Mouse (Mus musculus): ENCODE results near the gene Olfr263. TPM values are rescaled to one million over a fixed set of nuclear protein-coding genes. Genes with fewer than 3 reads are reported as not detected.
A peak's percentile ranks its signal among the peaks of the same experiment; 100 is the strongest.

Olfr263 gene
- polyA plus RNA-seq, 2 experiments: not detected

GRCm38 (mm10) chr13:21142421-21142820 lies 13.0 kb downstream of the Olfr263 start:
- WGBS: 43% methylated on average over 8 of the region's 8 CpGs
- DNase-seq (ENCODE audit: low spot score): no peak
- H3K27me3 ChIP-seq (ENCODE audit: control insufficient read depth, insufficient read depth, low read length): no peaks in the 10 kb centered on the region
- no peak overlapping the region for H3K9ac ChIP-seq (ENCODE audit: low read depth, low read length, severe bottlenecking)
- no peaks in the 10 kb centered on the region for H3K4me1 ChIP-seq (ENCODE audit: control insufficient read depth, insufficient read depth, low read length)
- no peak overlapping the region for H3K4me3 ChIP-seq (replicated peaks; ENCODE audit: low read length)
- no peak overlapping the region for H3K4me2 ChIP-seq (replicated peaks; ENCODE audit: low read depth, low read length, severe bottlenecking)
- H3K27ac ChIP-seq (replicated peaks; ENCODE audit: low read depth, low read length): no peak overlapping the region
- H3K36me3 ChIP-seq (ENCODE audit: control insufficient read depth, insufficient read depth, low read length): no peaks in the 10 kb centered on the region
- no peak for TF ChIP-seq POLR2A (IDR thresholded peaks at IDR 0.05; ENCODE audit: borderline replicate concordance, extremely low read depth, insufficient read depth, insufficient read length)
- ATAC-seq (ENCODE audit: low FRiP score, low read depth): no peak
- H3K9me3 ChIP-seq (ENCODE audit: control insufficient read depth, low read length): no peaks in the 10 kb centered on the region

- Histone ChIP-seq H3K27ac (replicated peaks; ENCODE audit: low read depth, low read length) (no peak within 1 kb of the TSS), H3K36me3 (ENCODE audit: control insufficient read depth, insufficient read depth, low read length) (no peaks in the 10 kb centered on the region), H3K27me3 (ENCODE audit: control insufficient read depth, insufficient read depth, low read length) (no peaks in the 10 kb centered on the region), H3K4me1 (ENCODE audit: control insufficient read depth, insufficient read depth, low read length) (no peaks in the 10 kb centered on the region), H3K4me3 (replicated peaks; ENCODE audit: low read length) (no peak within 1 kb of the TSS), H3K4me2 (replicated peaks; ENCODE audit: low read depth, low read length, severe bottlenecking) (no peak within 1 kb of the TSS), H3K9me3 (ENCODE audit: control insufficient read depth, low read length) (no peaks in the 10 kb centered on the region), H3K9ac (ENCODE audit: low read depth, low read length, severe bottlenecking) (no peak within 1 kb of the TSS)
- TF ChIP-seq POLR2A (IDR thresholded peaks at IDR 0.05; ENCODE audit: borderline replicate concordance, extremely low read depth, insufficient read depth, insufficient read length): no peak
- no peak for DNase-seq (ENCODE audit: low spot score)
- ATAC-seq (ENCODE audit: low FRiP score, low read depth): no peak
- WGBS: 69% methylated on average over 4 of the region's 4 CpGs
Measured at GRCm38 (mm10) chr13:21145767-21146166, 16.3 kb downstream of the Olfr263 start, which contains the start of gene Olfr1368. TSS of gene Olfr1368 (minus strand) at chr13:21145867.

GRCm38 (mm10) chr13:21155888-21156287 lies 26.4 kb downstream of the Olfr263 start:
- no peak for TF ChIP-seq POLR2A (IDR thresholded peaks at IDR 0.05; ENCODE audit: borderline replicate concordance, extremely low read depth, insufficient read depth, insufficient read length)
- Histone ChIP-seq H3K9me3 (ENCODE audit: control insufficient read depth, low read length) (no peaks in the 10 kb centered on the region), H3K4me3 (replicated peaks; ENCODE audit: low read length) (no peak overlapping the region), H3K4me1 (ENCODE audit: control insufficient read depth, insufficient read depth, low read length) (no peaks in the 10 kb centered on the region), H3K4me2 (replicated peaks; ENCODE audit: low read depth, low read length, severe bottlenecking) (no peak overlapping the region), H3K27me3 (ENCODE audit: control insufficient read depth, insufficient read depth, low read length) (no peaks in the 10 kb centered on the region), H3K36me3 (ENCODE audit: control insufficient read depth, insufficient read depth, low read length) (no peaks in the 10 kb centered on the region), H3K9ac (ENCODE audit: low read depth, low read length, severe bottlenecking) (no peak overlapping the region), H3K27ac (replicated peaks; ENCODE audit: low read depth, low read length) (no peak overlapping the region)
- 85% methylated on average over 5 of the region's 5 CpGs for WGBS
- ATAC-seq (ENCODE audit: low FRiP score, low read depth): no peak
- no peak for DNase-seq (ENCODE audit: low spot score)

GRCm38 (mm10) chr13:21158071-21158470 lies 28.6 kb downstream of the Olfr263 start:
- DNase-seq (ENCODE audit: low spot score): no peak
- H3K4me3 ChIP-seq (replicated peaks; ENCODE audit: low read length): peak overlapping the region; percentile 68; the same call in 1 of the 2 replicates
- H3K27me3 ChIP-seq (ENCODE audit: control insufficient read depth, insufficient read depth, low read length): no peaks in the 10 kb centered on the region
- H3K9me3 ChIP-seq (ENCODE audit: control insufficient read depth, low read length): no peaks in the 10 kb centered on the region
- no peak overlapping the region for H3K9ac ChIP-seq (ENCODE audit: low read depth, low read length, severe bottlenecking)
- peak overlapping the region; percentile 98 for H3K4me2 ChIP-seq (replicated peaks; ENCODE audit: low read depth, low read length, severe bottlenecking)
- no peaks in the 10 kb centered on the region for H3K4me1 ChIP-seq (ENCODE audit: control insufficient read depth, insufficient read depth, low read length)
- H3K36me3 ChIP-seq (ENCODE audit: control insufficient read depth, insufficient read depth, low read length): no peaks in the 10 kb centered on the region
- no peak for ATAC-seq (ENCODE audit: low FRiP score, low read depth)
- H3K27ac ChIP-seq (replicated peaks; ENCODE audit: low read depth, low read length): no peak overlapping the region
- TF ChIP-seq POLR2A (IDR thresholded peaks at IDR 0.05; ENCODE audit: borderline replicate concordance, extremely low read depth, insufficient read depth, insufficient read length): no peak
- WGBS: 7% methylated on average over 9 of the region's 9 CpGs

GRCm38 (mm10) chr13:21158785-21159474 lies 29.5 kb downstream of the Olfr263 start:
- H3K9ac ChIP-seq (ENCODE audit: low read depth, low read length, severe bottlenecking): peak overlapping the region; percentile 40; the same call in 1 of the 2 replicates
- H3K4me2 ChIP-seq (replicated peaks; ENCODE audit: low read depth, low read length, severe bottlenecking): peak overlapping the region; percentile 98
- no peak overlapping the region for H3K27ac ChIP-seq (replicated peaks; ENCODE audit: low read depth, low read length)
- H3K4me3 ChIP-seq (replicated peaks; ENCODE audit: low read length): peak overlapping the region; percentile 68
- no peaks in the 10 kb centered on the region for H3K4me1 ChIP-seq (ENCODE audit: control insufficient read depth, insufficient read depth, low read length)
- no peaks in the 10 kb centered on the region for H3K36me3 ChIP-seq (ENCODE audit: control insufficient read depth, insufficient read depth, low read length)
- H3K9me3 ChIP-seq (ENCODE audit: control insufficient read depth, low read length): no peaks in the 10 kb centered on the region
- H3K27me3 ChIP-seq (ENCODE audit: control insufficient read depth, insufficient read depth, low read length): no peaks in the 10 kb centered on the region
- under 1% methylated on average over 19 of the region's 19 CpGs for WGBS
- DNase-seq (ENCODE audit: low spot score) (peak; percentile 90), ATAC-seq (ENCODE audit: low FRiP score, low read depth) (no peak)
- TF ChIP-seq POLR2A (IDR thresholded peaks at IDR 0.05; ENCODE audit: borderline replicate concordance, extremely low read depth, insufficient read depth, insufficient read length): no peak

Data from limb, embryonic 14.5 days (tissue).